Mouse (Mus musculus) cortical plate, adult 2 months (tissue): ENCODE results near the gene Id3. TPM values are rescaled to one million over a fixed set of nuclear protein-coding genes. Genes with fewer than 3 reads are reported as not detected.

Source experiments
- H3K27ac ChIP-seq: fragments of 200-500 bp; 2 replicates; pipeline ENCODE4 v1.5.1; 2012; ENCODE audit warnings: low read length, control low read depth, inconsistent platforms; ENCODE audit not compliant: insufficient read depth
- H3K4me1 ChIP-seq: fragments of 200-500 bp; 2 replicates; pipeline ENCODE4 v1.6.1; 2011; ENCODE audit warnings: low read length; ENCODE audit not compliant: control insufficient read depth, insufficient read depth
- H3K4me3 ChIP-seq: fragments of 200-500 bp; 2 replicates; pipeline ENCODE4 v1.5.1; 2011; ENCODE audit warnings: mild to moderate bottlenecking, low read length, control low read depth; ENCODE audit not compliant: insufficient read depth
- CTCF ChIP-seq: fragments of 200-500 bp; IDR thresholded peaks from 2 replicates; pipeline ENCODE4 v1.5.1; 2011; ENCODE audit warnings: mild to moderate bottlenecking, control low read depth, low read length; ENCODE audit not compliant: insufficient read depth; ENCODE audit errors: extremely low read depth
- POLR2A ChIP-seq: fragments of 200-500 bp; IDR thresholded peaks from 2 replicates; pipeline ENCODE4 v1.6.1; 2011; ENCODE audit warnings: mild to moderate bottlenecking, low read length, control low read depth; ENCODE audit not compliant: insufficient read depth; ENCODE audit errors: extremely low read depth
- polyA plus RNA-seq: library from polyadenylated mRNA; depleted of rRNA; stranded (reverse); fragments of >200 nt; gene quantifications from 2 replicates; pipeline ENCODE4 v1.2.3, GENCODE M21; 2012

Gene Id3
- polyA plus RNA-seq, 1 experiment: 82.9 TPM

GRCm38 (mm10) chr4:136146712-136147154 lies 3.4 kb downstream of the Id3 start:
- H3K27ac ChIP-seq: peak overlapping the region; percentile 99; the same call in 1 of the 2 replicates
- TF ChIP-seq POLR2A (no peak), CTCF (no peak)
- peaks cover 4% of the 10 kb centered on the region for H3K4me1 ChIP-seq
- H3K4me3 ChIP-seq: no peak overlapping the region

- Histone ChIP-seq H3K4me1 (peaks cover 4% of the 10 kb centered on the region), H3K27ac (peak overlapping the region; percentile 87; the same call in 1 of the 2 replicates), H3K4me3 (peak overlapping the region; percentile 29)
- TF ChIP-seq POLR2A (0 out of 2 replicates have a peak, but pooled peaks have one; percentile 34), CTCF (no peak)
These were observed 4.3 kb downstream of the Id3 start for GRCm38 (mm10) chr4:136147436-136148135.

GRCm38 (mm10) chr4:136148342-136149044 lies 5.2 kb downstream of the Id3 start:
- no peak for TF ChIP-seq CTCF
- no peak for TF ChIP-seq POLR2A
- Histone ChIP-seq H3K27ac (peak overlapping the region; percentile 87), H3K4me1 (peaks cover 4% of the 10 kb centered on the region), H3K4me3 (peak overlapping the region; percentile 29; the same call in 1 of the 2 replicates)

- Histone ChIP-seq H3K27ac (0 out of 2 replicates have a peak overlapping the region, but pooled peaks have one; percentile 87), H3K4me3 (no peak overlapping the region), H3K4me1 (peaks cover 4% of the 10 kb centered on the region)
- TF ChIP-seq CTCF (no peak), POLR2A (no peak)
These were observed 5.7 kb downstream of the Id3 start for GRCm38 (mm10) chr4:136149045-136149379.

GRCm38 (mm10) chr4:136149734-136150133 lies 6.4 kb downstream of the Id3 start:
- Histone ChIP-seq H3K27ac (no peak overlapping the region), H3K4me1 (peaks cover 4% of the 10 kb centered on the region), H3K4me3 (no peak overlapping the region)
- no peak for TF ChIP-seq POLR2A
- TF ChIP-seq CTCF: peak; percentile 66

- H3K4me1 ChIP-seq: peaks cover 2% of the 10 kb centered on the region
- no peak overlapping the region for H3K4me3 ChIP-seq
- no peak overlapping the region for H3K27ac ChIP-seq
- TF ChIP-seq CTCF (no peak), POLR2A (no peak)
These were observed 7.3 kb downstream of the Id3 start for GRCm38 (mm10) chr4:136150596-136150995.

- H3K4me3 ChIP-seq: no peak overlapping the region
- no peak overlapping the region for H3K27ac ChIP-seq
- no peak for TF ChIP-seq POLR2A
- 0 out of 2 replicates have a peak, but pooled peaks have one; percentile 16 for TF ChIP-seq CTCF
- no peaks in the 10 kb centered on the region; the same call in 1 of the 2 replicates for H3K4me1 ChIP-seq
These were observed 9.5 kb downstream of the Id3 start for GRCm38 (mm10) chr4:136152821-136153220.

GRCm38 (mm10) chr4:136154462-136154861 lies 11.2 kb downstream of the Id3 start:
- no peak overlapping the region for H3K27ac ChIP-seq
- H3K4me1 ChIP-seq: no peaks in the 10 kb centered on the region
- no peak overlapping the region for H3K4me3 ChIP-seq
- TF ChIP-seq POLR2A (no peak), CTCF (no peak)

- no peak overlapping the region for H3K27ac ChIP-seq
- no peak for TF ChIP-seq CTCF
- TF ChIP-seq POLR2A: no peak
- H3K4me1 ChIP-seq: no peaks in the 10 kb centered on the region
- H3K4me3 ChIP-seq: no peak overlapping the region
These were observed 15.2 kb downstream of the Id3 start for GRCm38 (mm10) chr4:136158498-136158897.
